Mouse (Mus musculus) MEL-GATA-1-ER (cell line): ENCODE data around the gene Plpp3.
"Not testable (repeated sequence)": the region's sequence is repeated elsewhere in the genome, so short reads cannot be mapped to it uniquely, and the experiment has no call there.

Source experiments
- DNase-seq: peaks from one replicate; pipeline ENCODE4 v3.0.0-alpha.2; 2012; ENCODE audit warnings: low read depth; ENCODE audit errors: extremely low read depth

Gene Plpp3

GRCm38 (mm10) chr4:105257667-105258560, 100.8 kb downstream of the Plpp3 start:
- DNase-seq = no peak

- DNase-seq = no peak
Observed at GRCm38 (mm10) chr4:105260385-105260784, 103.2 kb downstream of the Plpp3 start.

GRCm38 (mm10) chr4:105260893-105261769, 104.0 kb downstream of the Plpp3 start:
- DNase-seq = no peak

- no peak for DNase-seq
Observed at GRCm38 (mm10) chr4:105262358-105262757, 105.2 kb downstream of the Plpp3 start.

- DNase-seq = no peak
Observed at GRCm38 (mm10) chr4:105263600-105263999, 106.5 kb downstream of the Plpp3 start.

- no peak for DNase-seq
Observed at GRCm38 (mm10) chr4:105265041-105265440, 107.9 kb downstream of the Plpp3 start.

- no peak for DNase-seq
Observed at GRCm38 (mm10) chr4:105265678-105266077, 108.5 kb downstream of the Plpp3 start.

- DNase-seq = no peak
Observed at GRCm38 (mm10) chr4:105268202-105268730, 111.1 kb downstream of the Plpp3 start.

GRCm38 (mm10) chr4:105269398-105269797, 112.3 kb downstream of the Plpp3 start:
- not testable (repeated sequence) for DNase-seq

- DNase-seq = no peak
Observed at GRCm38 (mm10) chr4:105271166-105271565, 114.0 kb downstream of the Plpp3 start.

- DNase-seq = no peak
Observed at GRCm38 (mm10) chr4:105273034-105273433, 115.9 kb downstream of the Plpp3 start.

- DNase-seq = no peak
Observed at GRCm38 (mm10) chr4:105273486-105273885, 116.3 kb downstream of the Plpp3 start.

GRCm38 (mm10) chr4:105275616-105276015, 118.5 kb downstream of the Plpp3 start:
- no peak for DNase-seq

GRCm38 (mm10) chr4:105276062-105276795, 119.1 kb downstream of the Plpp3 start:
- no peak for DNase-seq

GRCm38 (mm10) chr4:105278161-105278560, 121.0 kb downstream of the Plpp3 start:
- no peak for DNase-seq

GRCm38 (mm10) chr4:105278571-105279410, 121.6 kb downstream of the Plpp3 start:
- DNase-seq = no peak

- DNase-seq = no peak
Observed at GRCm38 (mm10) chr4:105279806-105280205, 122.7 kb downstream of the Plpp3 start.

GRCm38 (mm10) chr4:105281751-105282231, 124.6 kb downstream of the Plpp3 start:
- DNase-seq = no peak
